Mouse (Mus musculus) B cell, adult 62 days (primary cell): ENCODE data around the gene Rpl9-ps1. TPM values are rescaled to one million over a fixed set of nuclear protein-coding genes. Genes with fewer than 3 reads are reported as not detected.

Experiments used
- total RNA-seq: library from RNA; stranded (reverse); gene quantifications from 4 replicates; pipeline ENCODE4 v1.2.4, GENCODE M21; 2023

Rpl9-ps1 gene
- total RNA-seq, result not detected in 4 replicates

GRCm38 (mm10) chr11:83645521-83645920 lies at the start of gene Rpl9-ps1:
Gene Rpl9-ps1 (minus strand): TSS chr11:83645621.

GRCm38 (mm10) chr11:83662204-83662603 lies 16.8 kb upstream of the Rpl9-ps1 start, which contains the start of gene Ccl4:
Gene Ccl4 (plus strand): TSS chr11:83662584.

GRCm38 (mm10) chr11:83649305-83649841 lies 4.0 kb upstream of the Rpl9-ps1 start, which contains the start of gene Ccl3:
Gene Ccl3 (minus strand): TSS chr11:83649355.

Other genes starting within 250 kb of the Rpl9-ps1 start
- 0.79 to 1.2 TPM (median 0.90 TPM) in 4 replicates for gene Rasl10b, start 236.5 kb downstream of the Rpl9-ps1 start, total RNA-seq
- gene Gas2l2, start 216.2 kb downstream of the Rpl9-ps1 start, total RNA-seq, result not detected in 4 replicates
- 0.83 TPM in 1 of 4 replicates, not detected in the others for gene 1700020L24Rik, start 207.9 kb downstream of the Rpl9-ps1 start, total RNA-seq
- not detected in 4 replicates for gene Mmp28, start 182.6 kb downstream of the Rpl9-ps1 start, total RNA-seq
- gene Taf15, start 172.5 kb downstream of the Rpl9-ps1 start, total RNA-seq, result 154 to 178 TPM (median 165 TPM) in 4 replicates
- gene Heatr9, start 123.4 kb downstream of the Rpl9-ps1 start, total RNA-seq, result 0.30 TPM in 1 of 4 replicates, not detected in the others
- 4.6 to 8.0 TPM (median 6.7 TPM) in 4 replicates for gene Ccl5, start 115.1 kb downstream of the Rpl9-ps1 start, total RNA-seq
- 0.19 to 1.2 TPM in 2 of 4 replicates, not detected in the others for gene Ccl9, start 67.0 kb downstream of the Rpl9-ps1 start, total RNA-seq
- gene Ccl6, start 52.5 kb downstream of the Rpl9-ps1 start, total RNA-seq, result 1.0 to 2.2 TPM (median 1.1 TPM) in 4 replicates
- 26.0 to 35.8 TPM (median 30.5 TPM) in 4 replicates for gene Ccl3, start 3.7 kb upstream of the Rpl9-ps1 start, total RNA-seq
- gene Ccl4, start 17.0 kb upstream of the Rpl9-ps1 start, total RNA-seq, result 8.8 to 12.1 TPM (median 10.8 TPM) in 4 replicates
- 3.6 to 7.1 TPM (median 5.4 TPM) in 4 replicates for gene Wfdc17, start 58.4 kb upstream of the Rpl9-ps1 start, total RNA-seq
- 1.1 TPM in 1 of 4 replicates, not detected in the others for gene Wfdc18, start 63.4 kb upstream of the Rpl9-ps1 start, total RNA-seq
- 3.1 to 4.4 TPM (median 3.8 TPM) in 4 replicates for gene Wfdc21, start 101.3 kb upstream of the Rpl9-ps1 start, total RNA-seq
- 47.9 to 61.6 TPM (median 54.1 TPM) in 4 replicates for gene Heatr6, start 108.1 kb upstream of the Rpl9-ps1 start, total RNA-seq
- gene Hnf1b, start 204.4 kb upstream of the Rpl9-ps1 start, total RNA-seq, result 0.22 to 0.95 TPM (median 0.42 TPM) in 4 replicates